Mouse (Mus musculus): Measurements from ENCODE around the gene Rbfox2.

GRCm38 (mm10) chr15:77216704-77217103 is 90.1 kb downstream of the Rbfox2 start:
- TF ChIP-seq CTCF (IDR thresholded peaks at IDR 0.05; ENCODE audit: borderline replicate concordance, insufficient read depth, low read depth, low read length) (no peak), POLR2A (IDR thresholded peaks at IDR 0.05; ENCODE audit: borderline replicate concordance, insufficient read depth, low read length) (no peak)

Data from cerebellum, adult 2 months (tissue).